Mouse (Mus musculus) spleen, adult 2 months (tissue): ENCODE measurements around the gene Arhgap17.

Source experiments
- CTCF ChIP-seq: fragments of 200-500 bp; IDR thresholded peaks from 2 replicates; pipeline ENCODE4 v1.5.1; 2011; ENCODE audit warnings: mild to moderate bottlenecking, inconsistent platforms; ENCODE audit not compliant: insufficient read depth, insufficient read length, insufficient replicate concordance; ENCODE audit errors: extremely low read depth
- POLR2A ChIP-seq: fragments of 200-500 bp; IDR thresholded peaks from 2 replicates; pipeline ENCODE4 v1.6.1; 2011; ENCODE audit warnings: low read depth, low read length, inconsistent platforms

DNA sequence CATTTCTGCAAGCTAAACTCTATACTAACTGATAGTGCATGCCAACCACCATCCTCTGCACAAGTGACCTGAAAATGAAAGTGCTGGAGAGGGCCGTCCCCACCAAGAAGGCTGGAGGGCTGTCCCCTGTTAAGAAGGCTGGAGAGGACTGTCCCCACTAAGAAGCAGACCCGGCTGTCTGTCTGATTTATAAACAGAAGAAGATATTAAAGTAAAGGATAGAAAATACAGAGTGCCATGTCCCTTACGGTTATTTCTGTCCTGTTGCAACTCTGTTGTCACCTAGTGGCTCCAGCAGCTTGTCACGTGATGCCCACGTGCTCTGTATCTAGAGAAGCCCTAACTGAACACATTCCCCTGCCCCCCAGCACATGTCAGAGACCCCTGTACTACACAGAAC is 9.5 kb downstream of the Arhgap17 start:
- TF ChIP-seq POLR2A (no peak), CTCF (no peak)
